Mouse (Mus musculus): ENCODE results near the gene Tbc1d22a.
"Not testable (repeated sequence)": the region's sequence is repeated elsewhere in the genome, so short reads cannot be mapped to it uniquely, and the experiment has no call there.

Gene Tbc1d22a

DNA sequence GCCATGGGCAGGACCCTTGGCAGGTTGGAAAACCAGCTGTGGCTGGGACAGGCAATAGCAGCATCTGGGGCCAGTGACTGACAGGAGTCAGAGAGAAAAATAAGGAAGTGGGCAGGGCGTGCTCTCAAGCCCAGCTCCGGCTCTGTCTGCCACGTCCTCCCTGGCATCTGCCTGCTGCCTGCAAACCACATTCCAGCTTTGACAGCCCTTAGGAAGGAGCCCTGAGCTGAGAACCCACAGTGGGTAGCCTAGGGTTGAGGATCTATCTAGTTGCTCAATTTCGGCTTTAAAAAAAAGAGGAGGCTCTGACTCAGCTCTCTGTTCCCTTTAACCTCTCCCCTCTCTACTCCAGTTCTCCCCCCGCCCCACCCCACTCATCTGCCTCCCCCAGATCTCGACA lies 11.6 kb upstream of the Tbc1d22a start:
- peak; percentile 78 to 85 for DNase-seq (ENCODE audit: low read depth in 1 of 2, low spot score in 2 of 2)

DNA sequence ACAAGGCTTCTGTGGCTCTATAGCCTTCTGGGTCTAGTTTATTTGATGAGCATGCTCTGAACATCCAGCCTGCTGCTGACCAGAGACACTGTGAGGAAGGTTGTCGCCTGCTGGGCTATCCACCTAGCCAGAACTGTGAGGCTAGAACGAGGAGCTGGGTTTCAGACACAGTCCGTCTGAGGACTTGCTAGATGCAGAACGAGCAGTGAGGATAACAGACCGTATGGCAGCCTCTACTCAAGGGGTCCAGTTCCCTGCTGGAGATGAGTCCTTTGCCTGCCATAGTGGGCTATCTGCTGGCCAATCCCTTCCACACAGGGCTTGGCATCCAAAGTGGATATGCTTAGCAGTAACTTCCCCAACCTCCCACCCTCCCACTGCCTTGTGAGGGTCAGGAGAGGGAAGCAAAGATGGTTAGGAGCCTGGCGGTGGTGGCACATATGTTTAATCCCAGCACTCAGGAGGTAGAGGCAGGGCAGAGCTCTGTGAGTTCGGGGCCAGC lies 10.9 kb upstream of the Tbc1d22a start:
- DNase-seq (ENCODE audit: low read depth in 1 of 2, low spot score in 2 of 2) = no peak

DNA sequence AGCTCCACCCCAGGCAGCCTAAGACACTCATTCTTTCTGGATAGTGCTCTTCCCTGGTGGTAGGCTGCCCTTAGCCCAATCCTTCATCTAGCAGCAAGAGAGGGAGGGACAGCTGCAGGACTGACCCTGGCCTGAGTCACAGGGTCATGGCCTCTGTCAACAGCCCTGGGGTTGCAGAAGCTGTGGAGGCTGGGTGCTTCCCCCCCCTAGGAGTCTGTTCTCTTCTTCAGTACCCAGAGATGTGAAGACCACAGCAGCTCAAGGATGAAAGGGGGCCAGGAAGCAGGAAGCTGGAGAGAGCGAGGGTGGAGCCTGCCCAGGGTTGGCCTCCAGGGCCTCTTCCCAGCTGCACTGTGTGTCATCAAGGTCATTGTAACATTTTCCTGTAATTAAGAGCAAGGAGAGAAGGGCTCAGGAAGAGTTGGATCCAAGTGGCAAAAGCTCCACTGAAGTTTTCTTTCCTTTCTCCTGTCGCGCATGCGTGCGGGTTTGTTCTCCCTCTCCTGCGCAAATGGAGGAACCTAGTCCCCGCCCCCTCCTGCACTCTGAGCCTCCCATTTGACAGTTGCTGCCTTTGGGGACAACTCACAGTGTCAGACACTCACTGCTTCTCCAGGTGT lies 10.2 kb upstream of the Tbc1d22a start:
- DNase-seq (ENCODE audit: low read depth in 1 of 2, low spot score in 2 of 2) = no peak

DNA sequence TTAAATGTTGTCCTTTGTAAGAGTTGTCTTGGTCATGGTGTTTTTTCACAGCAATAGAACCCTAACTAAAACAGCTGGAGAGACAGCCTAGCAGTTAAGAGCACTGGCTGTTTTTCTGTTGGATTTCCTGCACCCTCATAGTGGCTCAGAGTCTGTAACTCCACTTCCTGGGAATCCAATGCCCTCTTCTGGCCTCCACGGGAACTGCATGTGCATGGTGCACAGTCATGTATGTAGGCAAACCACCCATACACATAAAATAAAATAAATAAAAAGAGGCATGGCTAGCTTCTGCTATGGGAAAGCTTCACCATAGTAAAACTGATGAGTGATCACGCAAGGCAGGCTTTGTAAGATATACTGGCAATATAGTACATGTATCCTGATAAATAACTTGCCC lies 9.0 kb upstream of the Tbc1d22a start:
- DNase-seq (ENCODE audit: low read depth in 1 of 2, low spot score in 2 of 2) = peak; percentile 60 to 78

DNA sequence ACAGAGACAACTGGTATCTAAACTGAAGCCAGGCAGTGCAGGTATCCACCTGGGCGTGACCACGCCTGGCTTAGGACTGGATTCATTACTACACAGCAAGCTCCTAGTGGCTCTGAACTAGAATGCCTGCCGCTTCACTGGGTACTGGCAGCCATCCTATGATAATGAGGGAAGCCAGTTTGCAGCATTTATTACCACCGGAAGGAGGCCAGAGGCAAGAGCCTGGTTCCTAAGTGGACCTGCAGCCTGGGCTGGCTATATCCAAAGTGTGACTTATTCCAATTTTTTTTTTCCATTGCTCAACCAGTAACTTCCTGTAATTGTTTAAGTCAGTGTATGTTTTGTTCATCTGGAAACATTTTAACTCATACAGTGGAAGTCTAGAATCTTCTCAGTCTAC lies 7.9 kb upstream of the Tbc1d22a start:
- DNase-seq (ENCODE audit: low read depth in 1 of 2, low spot score in 2 of 2) = no peak

DNA sequence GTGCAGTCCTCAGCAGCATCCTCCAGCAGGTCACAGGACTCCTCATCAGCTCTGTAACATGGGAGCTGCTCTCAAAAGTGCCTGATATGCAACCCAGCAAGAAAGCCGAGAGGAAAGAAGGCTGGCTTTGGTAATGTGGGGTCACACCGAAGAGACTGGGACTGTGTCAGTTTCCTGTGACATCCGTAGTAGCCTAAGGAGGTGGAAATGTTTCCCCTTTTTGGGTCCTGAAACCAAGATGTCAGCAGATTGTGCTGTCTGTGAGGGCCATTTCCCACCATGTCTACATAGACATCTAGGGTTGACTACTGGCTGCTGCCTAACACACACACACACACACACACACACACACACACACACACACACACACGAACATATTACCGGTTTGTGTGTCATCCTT lies 2.1 kb upstream of the Tbc1d22a start:
- DNase-seq (ENCODE audit: low read depth in 1 of 2, low spot score in 2 of 2) = not testable (repeated sequence)

DNA sequence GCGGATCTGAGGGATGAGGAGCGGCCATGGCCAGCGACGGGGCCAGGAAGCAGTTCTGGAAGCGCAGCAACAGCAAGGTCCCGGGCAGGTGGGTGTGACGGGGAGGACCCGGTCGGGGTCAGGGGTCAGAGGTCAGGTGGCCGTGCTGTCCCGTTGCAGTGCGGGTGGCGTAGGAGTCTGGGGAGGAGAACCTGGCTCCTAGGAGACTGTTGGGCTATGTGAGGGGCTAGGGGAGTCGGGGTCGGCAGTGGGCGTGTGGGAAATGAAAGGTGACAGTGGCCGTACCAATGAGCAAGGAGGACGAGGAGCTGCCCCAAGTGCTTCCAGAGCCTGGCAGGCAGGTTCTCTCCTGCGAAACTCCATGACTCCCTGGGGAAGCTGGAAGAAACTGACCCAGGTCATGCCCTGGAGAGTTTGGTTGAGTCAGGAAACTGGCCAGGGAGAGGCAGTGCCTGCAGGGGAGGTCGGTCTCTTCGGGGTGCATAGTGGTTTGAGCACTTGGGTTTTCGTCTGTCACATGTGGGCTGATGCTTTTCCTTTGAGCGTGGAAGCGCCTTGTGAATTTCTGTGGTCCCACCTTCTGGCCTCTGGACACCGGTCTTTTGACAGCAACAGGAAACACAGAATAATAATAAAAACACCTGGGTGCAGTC lies 416 bp downstream of the Tbc1d22a start:
- DNase-seq (ENCODE audit: low read depth in 1 of 2, low spot score in 2 of 2) = no peak

DNA sequence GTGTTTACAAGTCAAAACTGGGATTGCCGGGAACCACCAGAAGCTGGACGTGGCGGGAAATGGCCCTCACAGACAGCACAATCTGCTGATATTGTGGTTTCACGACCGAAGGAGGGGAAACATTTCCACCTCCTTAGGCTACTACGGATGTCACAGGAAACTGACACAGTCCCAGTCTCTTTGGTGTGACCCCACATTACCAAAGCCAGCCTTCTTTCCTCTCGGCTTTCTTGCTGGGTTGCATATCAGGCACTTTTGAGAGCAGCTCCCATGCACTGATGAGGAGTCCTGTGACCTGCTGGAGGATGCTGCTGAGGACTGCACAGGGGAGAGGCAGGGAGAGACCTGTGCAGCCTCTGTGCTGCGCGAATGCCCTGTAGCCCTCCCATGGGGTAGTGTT lies 2.4 kb downstream of the Tbc1d22a start:
- DNase-seq (ENCODE audit: low read depth in 1 of 2, low spot score in 2 of 2) = not testable (repeated sequence)

DNA sequence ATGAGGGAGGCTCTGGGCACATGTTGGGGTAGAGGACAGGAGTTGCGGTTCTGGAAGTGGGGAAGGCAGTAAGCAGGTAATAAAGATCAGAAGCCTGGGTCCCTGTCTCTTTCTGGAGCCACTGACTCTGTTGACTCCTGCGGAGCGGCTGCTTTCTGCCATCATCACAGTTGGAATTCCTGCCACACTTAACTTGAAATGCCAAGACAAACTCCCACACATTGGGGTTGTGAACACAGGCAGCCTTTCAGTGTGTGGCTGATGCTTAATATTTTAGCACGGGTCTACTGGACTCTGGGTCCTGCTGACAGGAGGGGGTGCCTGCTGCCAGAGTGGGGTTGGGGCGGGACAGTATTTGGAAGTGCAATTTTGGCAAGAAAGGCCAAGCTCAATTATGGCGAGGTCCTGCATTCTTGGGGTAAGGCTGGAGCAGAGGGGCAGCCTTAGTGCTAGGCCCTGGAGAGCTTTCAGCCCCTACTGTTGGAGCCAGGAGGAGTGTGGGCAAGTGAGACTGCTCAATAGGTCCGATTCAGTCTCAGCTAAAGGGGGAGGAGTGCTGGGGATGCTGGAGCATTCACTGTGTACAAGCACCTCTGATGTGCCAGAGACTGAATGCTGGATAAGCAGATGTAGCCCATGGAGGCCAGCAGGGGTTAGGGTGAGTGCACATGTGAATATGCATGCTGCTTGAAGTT lies 5.4 kb downstream of the Tbc1d22a start:
- DNase-seq (ENCODE audit: low read depth in 1 of 2, low spot score in 2 of 2) = no peak

DNA sequence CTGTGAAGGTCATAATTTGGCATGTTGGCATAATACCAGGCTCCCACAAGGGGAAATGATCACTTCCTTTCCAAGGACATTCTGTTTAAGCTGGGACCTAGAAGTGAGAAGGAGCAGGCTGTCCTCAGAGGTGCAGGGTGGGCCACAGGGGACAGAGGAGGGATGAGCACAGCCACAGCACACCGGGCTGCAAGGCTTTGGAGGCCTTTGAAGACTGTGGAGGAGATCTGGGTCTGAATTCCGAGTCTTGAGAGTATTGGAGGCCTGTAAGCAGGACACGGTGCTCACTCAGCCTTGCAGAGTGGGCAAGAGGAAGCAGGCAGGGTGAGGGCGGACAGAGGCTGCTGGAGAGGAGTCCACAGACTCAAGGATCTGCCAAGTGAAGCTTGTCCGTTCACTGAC lies 6.0 kb downstream of the Tbc1d22a start:
- DNase-seq (ENCODE audit: low read depth in 1 of 2, low spot score in 2 of 2) = no peak

DNA sequence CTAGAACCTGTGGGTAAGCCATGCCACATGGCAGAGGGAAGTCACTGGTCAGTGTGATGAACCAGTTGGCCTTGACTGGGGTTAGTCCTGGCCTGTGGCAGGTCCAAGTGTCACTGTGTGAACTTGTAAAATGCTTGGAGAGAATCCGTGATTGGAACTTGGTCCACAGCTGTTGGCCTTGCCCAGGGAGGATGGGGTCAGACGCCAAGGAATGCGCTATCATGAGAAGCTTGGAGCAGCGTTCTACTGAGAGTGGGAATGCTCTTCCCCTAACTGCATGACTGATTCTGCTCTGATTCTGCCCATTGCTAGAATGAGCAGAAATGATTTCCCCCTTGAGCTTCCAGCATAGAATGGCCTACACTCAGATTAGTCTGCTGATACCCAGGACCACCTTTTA lies 6.5 kb downstream of the Tbc1d22a start:
- DNase-seq (ENCODE audit: low read depth in 1 of 2, low spot score in 2 of 2) = no peak

DNA sequence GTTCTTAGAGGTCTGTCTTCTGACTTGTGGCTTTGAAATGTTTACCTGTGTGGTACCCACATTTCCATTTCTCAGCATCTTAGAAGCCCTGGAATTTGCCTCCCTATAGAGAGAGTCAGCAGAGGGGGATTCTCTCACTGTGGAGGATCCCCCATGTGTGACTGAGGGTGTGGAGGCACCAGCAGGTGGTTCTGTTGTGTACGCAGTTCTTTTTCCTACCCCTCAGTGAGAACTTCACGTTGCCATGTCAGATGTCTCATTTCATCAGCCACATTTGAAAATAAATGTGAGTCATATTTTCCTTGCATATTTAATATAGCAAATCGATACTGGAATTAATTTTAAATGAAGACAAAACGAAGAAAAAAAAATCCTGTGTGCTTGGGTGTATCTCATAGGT lies 7.1 kb downstream of the Tbc1d22a start:
- DNase-seq (ENCODE audit: low read depth in 1 of 2, low spot score in 2 of 2) = no peak

DNA sequence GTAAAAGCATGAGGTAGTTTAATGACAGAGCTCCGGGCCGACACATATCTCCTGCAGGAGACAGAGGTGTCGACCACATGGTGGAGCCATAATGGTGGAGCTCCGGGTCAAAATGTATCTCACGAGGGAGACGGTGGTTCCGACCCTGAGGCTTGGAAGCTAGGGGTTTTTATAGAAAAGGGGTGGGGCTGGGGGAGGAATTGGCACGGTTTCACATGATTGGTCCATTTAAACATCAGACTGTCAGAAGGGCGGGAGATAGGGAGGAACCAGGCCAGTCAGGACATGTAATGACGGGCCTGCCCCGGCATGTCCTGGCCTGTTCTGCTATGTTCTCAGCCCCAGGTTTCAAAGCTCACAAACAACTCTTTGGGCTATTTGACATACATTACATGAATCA lies 7.6 kb downstream of the Tbc1d22a start:
- not testable (repeated sequence) for DNase-seq (ENCODE audit: low read depth in 1 of 2, low spot score in 2 of 2)

DNA sequence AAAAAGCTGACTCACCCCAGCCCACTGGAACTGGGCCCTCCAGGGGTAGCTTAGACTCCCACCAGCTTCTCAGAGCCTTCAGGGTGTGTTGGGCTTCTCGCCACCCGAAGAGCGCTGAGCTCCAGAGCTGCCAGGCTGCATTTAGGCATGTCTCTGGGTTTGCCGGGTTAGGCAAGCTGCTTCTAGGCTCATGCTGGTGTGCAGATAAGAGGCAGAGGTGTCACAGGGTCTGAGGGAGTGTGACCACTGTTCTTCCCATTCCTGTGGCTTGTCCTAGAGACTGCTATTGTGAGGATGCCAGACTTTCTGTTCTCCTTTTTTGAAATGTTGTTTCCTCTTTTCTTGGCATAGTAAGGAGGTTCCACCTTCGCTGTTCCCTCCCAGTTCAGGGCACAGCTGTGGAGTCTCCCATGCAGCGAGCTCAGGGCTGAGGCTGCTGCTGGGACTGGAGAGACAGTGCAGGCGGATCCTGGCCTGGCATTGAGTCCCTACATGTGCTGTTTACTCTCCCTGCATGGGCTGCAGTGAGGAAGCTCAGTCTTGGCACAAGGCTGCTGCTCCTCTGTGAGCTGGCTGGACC lies 10.8 kb downstream of the Tbc1d22a start:
- peak; percentile 57 to 66 for DNase-seq (ENCODE audit: low read depth in 1 of 2, low spot score in 2 of 2)

DNA sequence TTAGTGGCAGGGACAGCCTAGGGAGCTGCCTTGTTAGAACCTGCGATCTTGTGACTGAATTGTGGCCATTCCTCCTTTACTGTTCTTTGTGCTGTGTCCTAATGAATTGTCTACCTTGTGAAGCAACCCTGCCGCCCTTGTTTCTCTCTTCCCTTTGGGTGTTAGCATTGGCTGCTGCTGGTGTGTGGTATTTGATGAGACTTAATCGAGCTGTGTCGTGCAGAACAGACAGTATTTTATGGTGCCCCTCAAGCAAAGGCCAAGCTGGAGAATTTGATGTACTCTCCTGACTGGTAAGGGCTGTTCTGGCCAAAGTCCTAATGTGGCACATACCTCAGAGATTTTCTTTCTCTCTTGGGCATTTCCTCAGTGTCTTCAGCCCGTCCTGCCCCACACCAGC lies 12.0 kb downstream of the Tbc1d22a start:
- no peak for DNase-seq (ENCODE audit: low read depth in 1 of 2, low spot score in 2 of 2)

DNA sequence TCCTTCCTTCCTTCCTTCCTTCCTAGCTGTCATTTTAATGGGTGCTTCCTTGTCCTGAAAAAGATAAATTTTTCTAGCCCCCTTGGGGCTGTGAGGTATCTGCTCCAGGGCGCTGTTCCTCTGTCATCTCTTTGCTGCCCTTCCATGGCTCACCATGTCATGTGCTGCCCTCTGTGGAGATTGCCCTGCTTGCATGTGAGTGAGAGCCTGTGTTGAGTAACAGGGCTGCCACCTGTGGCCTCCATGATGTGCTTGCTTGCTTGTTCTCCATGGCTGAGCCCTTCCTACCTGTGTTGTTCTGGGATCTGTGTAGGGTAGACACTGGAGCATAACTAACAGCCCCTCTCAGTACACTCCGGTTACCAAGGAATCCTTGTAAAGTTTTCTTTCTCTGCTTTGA lies 12.7 kb downstream of the Tbc1d22a start:
- DNase-seq (ENCODE audit: low read depth in 1 of 2, low spot score in 2 of 2) = no peak

DNA sequence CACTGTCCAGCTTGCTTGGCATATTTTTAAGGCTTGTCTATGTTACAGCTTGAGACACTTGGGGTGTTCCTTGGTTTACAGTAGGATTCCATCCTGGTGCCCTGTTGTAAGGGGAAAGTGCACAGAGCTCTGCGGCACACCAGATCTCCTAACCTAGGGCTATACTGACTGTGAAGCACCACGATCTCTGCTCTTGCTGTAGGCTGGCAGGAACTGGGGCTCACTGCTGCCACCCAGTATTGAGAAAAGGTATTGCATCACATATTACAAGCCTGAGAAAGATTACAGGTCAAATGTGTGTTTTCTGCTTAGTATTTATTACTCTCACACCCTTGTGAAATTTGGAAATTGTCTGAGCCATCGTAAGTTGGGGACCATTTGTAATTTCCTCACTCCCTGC lies 13.9 kb downstream of the Tbc1d22a start:
- DNase-seq (ENCODE audit: low read depth in 1 of 2, low spot score in 2 of 2) = no peak

DNA sequence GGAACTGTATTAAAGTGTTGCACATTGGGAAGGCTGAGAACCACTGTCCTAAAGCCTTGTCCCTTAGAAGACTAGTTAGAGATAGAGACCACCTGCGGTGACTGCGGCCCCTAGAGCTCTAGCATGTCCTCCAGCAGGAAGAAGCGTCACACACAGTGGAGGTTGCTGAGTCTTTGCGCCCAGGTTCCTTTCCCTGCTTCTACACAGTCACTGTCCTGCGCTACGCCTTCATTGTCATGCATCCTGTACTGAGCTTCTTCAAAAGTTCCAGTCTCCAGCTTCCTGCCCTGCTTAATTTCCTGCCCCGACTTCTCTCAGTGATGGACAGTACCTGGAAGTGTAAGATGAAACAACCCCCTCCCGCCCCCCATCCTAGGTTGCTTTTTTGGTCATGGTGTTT lies 14.8 kb downstream of the Tbc1d22a start:
- DNase-seq (ENCODE audit: low read depth in 1 of 2, low spot score in 2 of 2) = no peak

DNA sequence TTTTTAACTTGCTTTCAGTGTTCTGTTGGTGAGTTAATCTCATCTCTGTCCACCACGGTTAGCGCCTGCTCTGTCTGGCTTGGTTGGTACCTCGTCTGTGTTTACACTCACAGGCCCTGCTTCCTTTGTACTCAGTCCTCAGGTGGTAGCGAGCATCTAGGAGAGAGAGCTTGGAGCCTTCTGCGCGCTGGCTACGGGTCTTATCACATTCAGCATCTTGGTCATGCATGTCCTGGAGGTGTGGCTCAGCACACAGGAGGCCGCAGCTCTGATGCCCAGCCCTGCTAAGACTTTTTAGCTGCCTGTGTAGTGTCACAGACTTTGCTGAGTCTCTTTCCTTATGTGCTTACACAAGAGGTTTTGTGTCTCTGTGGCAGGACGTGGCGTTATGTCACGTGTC lies 15.4 kb downstream of the Tbc1d22a start:
- DNase-seq (ENCODE audit: low read depth in 1 of 2, low spot score in 2 of 2) = no peak

DNA sequence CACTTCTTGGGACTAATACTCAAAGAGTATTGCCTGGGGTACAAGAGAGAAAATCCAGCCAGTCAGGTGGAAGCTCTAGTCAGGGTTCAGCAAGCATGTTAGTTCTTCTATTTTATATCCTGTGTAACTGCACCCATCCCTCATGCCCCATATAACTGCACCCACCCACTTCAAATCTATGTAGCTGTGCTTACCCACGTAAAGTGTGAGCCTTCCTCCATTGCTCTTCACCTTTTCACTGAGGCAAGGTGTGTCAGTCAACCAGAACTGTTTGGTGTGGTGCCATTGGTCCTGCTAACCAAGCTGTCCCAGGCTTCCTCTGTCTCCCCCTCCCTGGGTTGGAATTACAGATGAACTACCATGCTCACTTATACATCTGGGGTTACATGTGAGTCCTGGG lies 16.9 kb downstream of the Tbc1d22a start:
- DNase-seq (ENCODE audit: low read depth in 1 of 2, low spot score in 2 of 2) = no peak

DNA sequence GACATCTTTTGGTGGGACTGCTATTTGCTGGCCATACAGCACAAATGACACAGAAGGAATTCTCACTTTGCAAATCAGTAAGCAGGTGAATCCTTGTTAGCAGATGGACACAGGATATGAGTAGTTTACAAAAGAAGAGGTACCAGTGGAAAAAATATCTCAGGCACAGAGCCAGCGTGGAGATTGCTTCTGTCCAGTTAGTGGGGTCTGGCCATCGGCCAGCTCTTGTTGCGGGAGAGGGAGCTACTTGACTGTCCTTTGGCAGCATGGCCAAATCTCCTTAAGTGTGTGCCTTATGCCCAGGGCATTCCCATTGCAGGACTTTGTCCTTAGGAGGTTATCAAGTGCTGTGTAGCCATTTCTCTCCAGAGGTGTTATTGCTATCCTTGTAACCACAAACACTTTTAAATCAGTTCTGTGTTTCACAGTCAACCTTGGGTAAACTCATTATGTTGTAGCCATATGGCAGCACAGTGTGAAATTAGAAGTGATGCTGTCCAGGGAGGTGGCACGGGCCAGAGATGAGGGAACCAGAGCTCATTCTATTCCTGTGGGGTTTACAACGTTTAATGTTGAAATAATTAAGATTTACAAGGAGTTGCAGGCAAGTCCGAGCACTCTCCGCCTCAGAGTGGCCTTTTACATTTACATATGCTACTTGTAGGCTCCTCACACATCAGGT lies 17.7 kb downstream of the Tbc1d22a start:
- no peak for DNase-seq (ENCODE audit: low read depth in 1 of 2, low spot score in 2 of 2)

DNA sequence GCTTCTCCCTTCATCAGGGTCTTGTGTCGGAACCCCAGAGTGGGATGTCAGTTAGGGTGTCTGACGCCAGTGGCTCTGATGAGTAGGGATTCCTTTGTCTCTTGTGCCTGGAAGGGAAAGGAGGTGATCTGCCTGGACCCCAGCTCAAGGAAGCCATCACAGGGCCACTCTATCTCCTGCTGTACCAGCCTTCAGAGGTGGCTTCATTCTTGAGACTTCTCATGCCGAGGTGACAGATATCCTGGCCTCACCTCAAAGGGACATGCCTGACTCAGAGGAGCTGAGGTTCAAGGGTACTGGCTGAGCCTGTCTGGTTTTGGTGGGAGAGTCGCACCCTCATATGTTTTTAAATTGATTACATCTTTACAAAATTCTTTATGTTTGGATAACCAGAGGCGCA lies 19.7 kb downstream of the Tbc1d22a start:
- DNase-seq (ENCODE audit: low read depth in 1 of 2, low spot score in 2 of 2) = no peak

Measured in monocyte, adult 2 months (primary cell).